Mouse (Mus musculus): ENCODE data around the gene Gm9970. TPM values are rescaled to one million over a fixed set of nuclear protein-coding genes. Genes with fewer than 3 reads are reported as not detected.
"Not testable (repeated sequence)": the region's sequence is repeated elsewhere in the genome, so short reads cannot be mapped to it uniquely, and the experiment has no call there.

Gene Gm9970
- polyA plus RNA-seq, 1 experiment from 2014 or later, result 0.68 TPM

- Histone ChIP-seq H3K4me3 (peak overlapping the region; percentile 97), H3K36me3 (no peaks in the 10 kb centered on the region), H3K9ac (peak overlapping the region; percentile 87), H3K27ac (replicated peaks) (peak overlapping the region; percentile 95), H3K4me1 (peaks cover 29% of the 10 kb centered on the region), H3K27me3 (replicated peaks) (no peaks in the 10 kb centered on the region), H3K9me3 (no peaks in the 10 kb centered on the region), H3K4me2 (peak overlapping the region; percentile 90)
- 16% methylated on average over 11 of the region's 11 CpGs for WGBS
- ATAC-seq (ENCODE audit: extremely low read depth, insufficient number of reproducible peaks, low FRiP score, low TSS enrichment), result no peak
These were observed 19.6 kb downstream of the Gm9970 start for GRCm38 (mm10) chr5:31221304-31221945.

- Histone ChIP-seq H3K4me3 (peak within 1 kb of the TSS; percentile 97), H3K9ac (peak within 1 kb of the TSS; percentile 97), H3K27ac (replicated peaks) (peak within 1 kb of the TSS; percentile 95), H3K36me3 (0 out of 2 replicates have a peak, but pooled peaks cover 3% of the 10 kb centered on the region), H3K27me3 (replicated peaks) (no peaks in the 10 kb centered on the region), H3K4me2 (peak within 1 kb of the TSS; percentile 90), H3K4me1 (peaks cover 29% of the 10 kb centered on the region), H3K9me3 (no peaks in the 10 kb centered on the region)
- peak; percentile 93 for ATAC-seq (ENCODE audit: extremely low read depth, insufficient number of reproducible peaks, low FRiP score, low TSS enrichment)
- under 1% methylated on average over 70 of the region's 70 CpGs for WGBS
These were observed 20.4 kb downstream of the Gm9970 start, which contains the start of gene Ppm1g for GRCm38 (mm10) chr5:31220448-31221303. Ppm1g (minus strand) TSS chr5:31220687.

- Histone ChIP-seq H3K4me3 (peak overlapping the region; percentile 97), H3K9me3 (no peaks in the 10 kb centered on the region), H3K4me2 (peak overlapping the region; percentile 90), H3K9ac (peak overlapping the region; percentile 97), H3K27ac (replicated peaks) (peak overlapping the region; percentile 95), H3K36me3 (0 out of 2 replicates have a peak, but pooled peaks cover 3% of the 10 kb centered on the region), H3K4me1 (peaks cover 29% of the 10 kb centered on the region), H3K27me3 (replicated peaks) (no peaks in the 10 kb centered on the region)
- peak; percentile 29 for ATAC-seq (ENCODE audit: extremely low read depth, insufficient number of reproducible peaks, low FRiP score, low TSS enrichment)
- WGBS, result under 1% methylated on average over 40 of the region's 40 CpGs
These were observed 21.1 kb downstream of the Gm9970 start for GRCm38 (mm10) chr5:31219911-31220447.

GRCm38 (mm10) chr5:31219474-31219873 lies 21.6 kb downstream of the Gm9970 start:
- 1% methylated on average over 11 of the region's 11 CpGs for WGBS
- H3K9ac ChIP-seq, result peak overlapping the region; percentile 97
- H3K4me2 ChIP-seq, result peak overlapping the region; percentile 90
- no peaks in the 10 kb centered on the region for H3K9me3 ChIP-seq
- H3K36me3 ChIP-seq, result 0 out of 2 replicates have a peak, but pooled peaks cover 3% of the 10 kb centered on the region
- peak overlapping the region; percentile 95 for H3K27ac ChIP-seq (replicated peaks)
- ATAC-seq (ENCODE audit: extremely low read depth, insufficient number of reproducible peaks, low FRiP score, low TSS enrichment), result no peak
- peak overlapping the region; percentile 97 for H3K4me3 ChIP-seq
- no peaks in the 10 kb centered on the region for H3K27me3 ChIP-seq (replicated peaks)
- H3K4me1 ChIP-seq, result peaks cover 29% of the 10 kb centered on the region

- Histone ChIP-seq H3K27me3 (replicated peaks) (no peaks in the 10 kb centered on the region), H3K4me1 (peaks cover 29% of the 10 kb centered on the region), H3K4me2 (peak overlapping the region; percentile 90), H3K36me3 (0 out of 2 replicates have a peak, but pooled peaks cover 3% of the 10 kb centered on the region), H3K9ac (peak overlapping the region; percentile 97), H3K27ac (replicated peaks) (peak overlapping the region; percentile 13; the same call in 1 of the 2 replicates), H3K4me3 (peak overlapping the region; percentile 97), H3K9me3 (no peaks in the 10 kb centered on the region)
- ATAC-seq (ENCODE audit: extremely low read depth, insufficient number of reproducible peaks, low FRiP score, low TSS enrichment), result no peak
- whole genome bisulfite sequencing, result 2% methylated on average over 2 of the region's 2 CpGs
These were observed 22.0 kb downstream of the Gm9970 start for GRCm38 (mm10) chr5:31219070-31219469.

GRCm38 (mm10) chr5:31218294-31218693 lies 22.7 kb downstream of the Gm9970 start:
- H3K27me3 ChIP-seq (replicated peaks), result no peaks in the 10 kb centered on the region
- 0 out of 2 replicates have a peak, but pooled peaks cover 3% of the 10 kb centered on the region for H3K36me3 ChIP-seq
- WGBS, result 40% methylated on average over 7 of the region's 7 CpGs
- ATAC-seq (ENCODE audit: extremely low read depth, insufficient number of reproducible peaks, low FRiP score, low TSS enrichment), result no peak
- H3K9ac ChIP-seq, result no peak overlapping the region
- H3K9me3 ChIP-seq, result no peaks in the 10 kb centered on the region
- H3K4me2 ChIP-seq, result peak overlapping the region; percentile 90
- H3K27ac ChIP-seq (replicated peaks), result no peak overlapping the region
- H3K4me3 ChIP-seq, result peak overlapping the region; percentile 17; the same call in 1 of the 2 replicates
- H3K4me1 ChIP-seq, result peaks cover 29% of the 10 kb centered on the region

GRCm38 (mm10) chr5:31216554-31216953 lies 24.5 kb downstream of the Gm9970 start:
- H3K4me1 ChIP-seq, result peaks cover 25% of the 10 kb centered on the region
- H3K9ac ChIP-seq; ATAC-seq (ENCODE audit: extremely low read depth, insufficient number of reproducible peaks, low FRiP score, low TSS enrichment); H3K4me2 ChIP-seq; H3K36me3 ChIP-seq; H3K27ac ChIP-seq (replicated peaks); H3K4me3 ChIP-seq; H3K9me3 ChIP-seq; H3K27me3 ChIP-seq (replicated peaks): not testable (repeated sequence)
- 83% methylated on average over 6 of the region's 6 CpGs for WGBS

- Histone ChIP-seq H3K4me3 (no peak overlapping the region), H3K36me3 (peaks cover 73% of the 10 kb centered on the region), H3K4me2 (no peak overlapping the region), H3K9me3 (peaks cover 4% of the 10 kb centered on the region), H3K27me3 (replicated peaks) (no peaks in the 10 kb centered on the region), H3K4me1 (peaks cover 24% of the 10 kb centered on the region), H3K27ac (replicated peaks) (no peak overlapping the region), H3K9ac (no peak overlapping the region)
- 87% methylated on average over 6 of the region's 6 CpGs for WGBS
- ATAC-seq (ENCODE audit: extremely low read depth, insufficient number of reproducible peaks, low FRiP score, low TSS enrichment), result no peak
These were observed 36.6 kb downstream of the Gm9970 start for GRCm38 (mm10) chr5:31204421-31204820.

GRCm38 (mm10) chr5:31203866-31204265 lies 37.2 kb downstream of the Gm9970 start:
- no peak overlapping the region for H3K4me3 ChIP-seq
- H3K27me3 ChIP-seq (replicated peaks), result no peaks in the 10 kb centered on the region
- WGBS, result 85% methylated on average over 2 of the region's 2 CpGs
- no peak overlapping the region for H3K27ac ChIP-seq (replicated peaks)
- H3K4me2 ChIP-seq, result no peak overlapping the region
- H3K9me3 ChIP-seq, result peaks cover 4% of the 10 kb centered on the region
- H3K9ac ChIP-seq, result no peak overlapping the region
- peaks cover 24% of the 10 kb centered on the region for H3K4me1 ChIP-seq
- no peak for ATAC-seq (ENCODE audit: extremely low read depth, insufficient number of reproducible peaks, low FRiP score, low TSS enrichment)
- peaks cover 78% of the 10 kb centered on the region for H3K36me3 ChIP-seq

GRCm38 (mm10) chr5:31202933-31203332 lies 38.1 kb downstream of the Gm9970 start:
- Histone ChIP-seq H3K4me3 (peak overlapping the region; percentile 77), H3K4me1 (peaks cover 24% of the 10 kb centered on the region), H3K4me2 (peak overlapping the region; percentile 94), H3K36me3 (peaks cover 82% of the 10 kb centered on the region), H3K9me3 (peaks cover 4% of the 10 kb centered on the region), H3K27ac (replicated peaks) (peak overlapping the region; percentile 83), H3K9ac (peak overlapping the region; percentile 84; the same call in 1 of the 2 replicates), H3K27me3 (replicated peaks) (no peaks in the 10 kb centered on the region)
- no peak for ATAC-seq (ENCODE audit: extremely low read depth, insufficient number of reproducible peaks, low FRiP score, low TSS enrichment)
- WGBS, result 81% methylated on average over 7 of the region's 7 CpGs
